Mouse (Mus musculus) thymus, adult 2 months (tissue): ENCODE measurements around the gene Slc4a2. TPM values are rescaled to one million over a fixed set of nuclear protein-coding genes. Genes with fewer than 3 reads are reported as not detected.
"Not testable (repeated sequence)": the region's sequence is repeated elsewhere in the genome, so short reads cannot be mapped to it uniquely, and the experiment has no call there.

Source experiments
- DNase-seq: peaks from one replicate; pipeline ENCODE4 v3.0.0; 2021
- H3K27ac ChIP-seq: fragments of 200-500 bp; 2 replicates; pipeline ENCODE4 v1.5.1; 2012; ENCODE audit warnings: low read length, control low read depth; ENCODE audit not compliant: control insufficient read depth, insufficient read depth
- H3K27me3 ChIP-seq: fragments of 200-500 bp; 2 replicates; pipeline ENCODE4 v1.6.1; 2012; ENCODE audit warnings: mild to moderate bottlenecking, low read length, moderate library complexity, mixed read lengths; ENCODE audit not compliant: control insufficient read depth, insufficient read depth
- H3K36me3 ChIP-seq: fragments of 200-500 bp; 2 replicates; pipeline ENCODE4 v1.6.1; 2012; ENCODE audit warnings: mild to moderate bottlenecking, low read length, moderate library complexity; ENCODE audit not compliant: control insufficient read depth, insufficient read depth
- H3K4me1 ChIP-seq: fragments of 200-500 bp; replicated peaks from 2 replicates; pipeline ENCODE4 v1.6.1; 2012; ENCODE audit warnings: low read length; ENCODE audit not compliant: control insufficient read depth, insufficient read depth
- H3K4me3 ChIP-seq: fragments of 200-500 bp; 2 replicates; pipeline ENCODE4 v1.5.1; 2012; ENCODE audit warnings: mild to moderate bottlenecking, low read length, control low read depth, moderate library complexity; ENCODE audit not compliant: control insufficient read depth, insufficient read depth
- CTCF ChIP-seq: fragments of 200-500 bp; IDR thresholded peaks from 2 replicates; pipeline ENCODE4 v1.5.1; 2012; ENCODE audit warnings: mild to moderate bottlenecking, control low read depth, low read length, moderate library complexity, borderline replicate concordance; ENCODE audit not compliant: control insufficient read depth, poor library complexity, insufficient read depth; ENCODE audit errors: extremely low read depth
- POLR2A ChIP-seq: fragments of 200-500 bp; IDR thresholded peaks from 2 replicates; pipeline ENCODE4 v1.6.1; 2012; ENCODE audit warnings: mild to moderate bottlenecking, low read length, control low read depth, moderate library complexity; ENCODE audit not compliant: control insufficient read depth, poor library complexity, insufficient read depth; ENCODE audit errors: extremely low read depth
- WGBS: fragments of 180-500 bp; shearing (Covaris S2); methylation state at CpG from one replicate; pipeline ENCODE4 v1.1.7; 2018; 5-methylcytosine and 5-hydroxymethylcytosine counted together
- polyA plus RNA-seq: library from polyadenylated mRNA; depleted of rRNA; stranded (reverse); fragments of >200 nt; gene quantifications from 2 replicates; pipeline ENCODE4 v1.2.3, GENCODE M21; 2012

Gene Slc4a2
- polyA plus RNA-seq, 1 experiment: 118 TPM

- Histone ChIP-seq H3K4me3 (peak within 1 kb of the TSS; percentile 77), H3K27me3 (no peaks in the 10 kb centered on the region), H3K4me1 (peaks cover 13% of the 10 kb centered on the region), H3K27ac (peak within 1 kb of the TSS; percentile 79), H3K36me3 (no peaks in the 10 kb centered on the region)
- DNase-seq: peak; percentile 88
- TF ChIP-seq CTCF (peak; percentile 61; the same call in 1 of the 2 replicates), POLR2A (no peak)
- 12% methylated on average over 7 of the region's 7 CpGs for WGBS
These were observed 30.1 kb upstream of the Slc4a2 start, which contains the start of gene Abcb8 for GRCm38 (mm10) chr5:24393392-24393997. Gene Abcb8, plus strand, starts transcription at chr5:24393663.

GRCm38 (mm10) chr5:24394165-24394894 is 29.3 kb upstream of the Slc4a2 start:
- Histone ChIP-seq H3K27ac (peak overlapping the region; percentile 79), H3K27me3 (no peaks in the 10 kb centered on the region), H3K4me1 (peaks cover 6% of the 10 kb centered on the region), H3K36me3 (no peaks in the 10 kb centered on the region), H3K4me3 (peak overlapping the region; percentile 77)
- 3% methylated on average over 36 of the region's 36 CpGs for WGBS
- peak; percentile 94 for DNase-seq
- TF ChIP-seq POLR2A (no peak), CTCF (peak; percentile 80)

GRCm38 (mm10) chr5:24396254-24396653 is 27.4 kb upstream of the Slc4a2 start:
- H3K4me1 ChIP-seq, H3K4me3 ChIP-seq, H3K36me3 ChIP-seq, DNase-seq, H3K27ac ChIP-seq, H3K27me3 ChIP-seq: not testable (repeated sequence)
- WGBS: 91% methylated on average over 6 of the region's 6 CpGs

- TF ChIP-seq POLR2A (no peak), CTCF (no peak)
- Histone ChIP-seq H3K27me3 (no peaks in the 10 kb centered on the region), H3K4me1 (no peaks in the 10 kb centered on the region), H3K27ac (no peak overlapping the region), H3K36me3 (no peaks in the 10 kb centered on the region), H3K4me3 (no peak overlapping the region)
- WGBS: 96% methylated on average over 10 of the region's 10 CpGs
- no peak for DNase-seq
These were observed 24.0 kb upstream of the Slc4a2 start for GRCm38 (mm10) chr5:24399686-24400085.

GRCm38 (mm10) chr5:24400362-24400761 is 23.3 kb upstream of the Slc4a2 start:
- WGBS: 97% methylated on average over 11 of the region's 11 CpGs
- no peaks in the 10 kb centered on the region for H3K27me3 ChIP-seq
- H3K4me3 ChIP-seq: no peak overlapping the region
- DNase-seq: no peak
- TF ChIP-seq CTCF (no peak), POLR2A (no peak)
- no peaks in the 10 kb centered on the region for H3K4me1 ChIP-seq
- H3K27ac ChIP-seq: no peak overlapping the region
- no peaks in the 10 kb centered on the region for H3K36me3 ChIP-seq

- H3K27ac ChIP-seq: no peak overlapping the region
- no peaks in the 10 kb centered on the region for H3K27me3 ChIP-seq
- no peaks in the 10 kb centered on the region for H3K36me3 ChIP-seq
- DNase-seq: no peak
- H3K4me3 ChIP-seq: no peak overlapping the region
- WGBS: 99% methylated on average over 5 of the region's 5 CpGs
- H3K4me1 ChIP-seq: no peaks in the 10 kb centered on the region
- TF ChIP-seq POLR2A (no peak), CTCF (no peak)
These were observed 22.6 kb upstream of the Slc4a2 start for GRCm38 (mm10) chr5:24400911-24401605.
